Mouse (Mus musculus) heart, adult 2 months (tissue): Measurements from ENCODE around the gene Timp1. TPM values are rescaled to one million over a fixed set of nuclear protein-coding genes. Genes with fewer than 3 reads are reported as not detected.
A peak's percentile ranks its signal among the peaks of the same experiment; 100 is the strongest.

Experiments used
- DNase-seq, 2 experiments: peaks; one replicate each; pipeline ENCODE4 v3.0.0; 2021
- H3K27ac ChIP-seq: fragments of 200-600 bp; 2 replicates; pipeline ENCODE4 v1.8.1; 2022
- H3K27me3 ChIP-seq: fragments of 200-500 bp; 2 replicates; pipeline ENCODE4 v1.6.1; 2012; ENCODE audit warnings: mild to moderate bottlenecking, low read length, inconsistent platforms, mixed read lengths; ENCODE audit not compliant: control insufficient read depth, insufficient read depth
- H3K36me3 ChIP-seq: fragments of 200-500 bp; 2 replicates; pipeline ENCODE4 v1.6.1; 2012; ENCODE audit warnings: low read length, inconsistent platforms; ENCODE audit not compliant: control insufficient read depth, insufficient read depth
- H3K4me1 ChIP-seq: fragments of 200-500 bp; 2 replicates; pipeline ENCODE4 v1.6.1; 2011; ENCODE audit warnings: low read length; ENCODE audit not compliant: control insufficient read depth, insufficient read depth
- H3K4me3 ChIP-seq: fragments of 200-600 bp; 2 replicates; pipeline ENCODE4 v1.8.1; 2022
- H3K79me2 ChIP-seq: fragments of 200-500 bp; replicated peaks from 2 replicates; pipeline ENCODE4 v1.6.1; 2012; ENCODE audit warnings: mild to moderate bottlenecking, inconsistent platforms, low read length, moderate library complexity, mixed read lengths; ENCODE audit not compliant: control insufficient read depth, insufficient read depth
- H3K9ac ChIP-seq: fragments of 200-500 bp; 2 replicates; pipeline ENCODE4 v1.6.1; 2012; ENCODE audit warnings: low read depth, mild to moderate bottlenecking, control low read depth, inconsistent platforms, low read length, mixed read lengths
- CTCF ChIP-seq: fragments of 200-600 bp; IDR thresholded peaks from 2 replicates; pipeline ENCODE4 v1.8.1; 2022; ENCODE audit warnings: antibody characterized with exemption, mild to moderate bottlenecking, moderate library complexity
- EP300 ChIP-seq: fragments of 200-500 bp; IDR thresholded peaks from 2 replicates; pipeline ENCODE4 v1.6.1; 2011; ENCODE audit warnings: low read depth, low read length, control low read depth; ENCODE audit not compliant: insufficient read depth
- POLR2A ChIP-seq: fragments of 200-500 bp; IDR thresholded peaks from 2 replicates; pipeline ENCODE4 v1.6.1; 2011; ENCODE audit warnings: mild to moderate bottlenecking, low read depth, low read length, control low read depth; ENCODE audit not compliant: insufficient read depth
- WGBS: fragments of 180-500 bp; shearing (Covaris S2); methylation state at CpG from one replicate; pipeline ENCODE4 v1.1.7; 2018; 5-methylcytosine and 5-hydroxymethylcytosine counted together
- intact Hi-C: fragments of 180-260 bp; cut with DNase I; formaldehyde crosslinking; loops from one replicate; pipeline ENCODE4 v1.15.1; 2025
- long read RNA-seq: library from polyadenylated mRNA; stranded (forward); transcript quantifications from one replicate; pipeline ENCODE4 v2.0.0, GENCODE M21; 2021
- polyA plus RNA-seq: library from polyadenylated mRNA; depleted of rRNA; stranded (reverse); fragments of >200 nt; gene quantifications from 2 replicates; pipeline ENCODE4 v1.2.3, GENCODE M21; 2012; rRNA removed
- total RNA-seq, 2 experiments: library from RNA; stranded (reverse); gene quantifications; 2 replicates each; pipeline ENCODE4 v1.2.3; 2021

Timp1 gene
- 1 to 10 TPM; 3.2 to 3.7 TPM for total RNA-seq
- 12.9 and 13.2 TPM in 2 replicates for polyA plus RNA-seq
- long read RNA-seq, partial matches to known transcripts: 1 of 3 reads
- long read RNA-seq, other reads (novel, unspliced or antisense): 1 of 3 reads

- no peak for TF ChIP-seq POLR2A
- no peak for TF ChIP-seq EP300
- TF ChIP-seq CTCF: no peak
- no peaks in the 10 kb centered on the region for H3K36me3 ChIP-seq
- peak in 1 of 2 experiments; percentile 37 for DNase-seq
- no peak within 1 kb of the TSS for H3K9ac ChIP-seq
- WGBS: 14% methylated on average over 18 of the region's 18 CpGs
- intact Hi-C loops: loop anchor here (10.0 kb wide), 1 partner anchor 185 kb away; the partner anchor contains the start of gene Cdk16
- H3K4me1 ChIP-seq: no peaks in the 10 kb centered on the region
- no peak within 1 kb of the TSS for H3K27ac ChIP-seq
- no peaks in the 10 kb centered on the region for H3K27me3 ChIP-seq
- peak within 1 kb of the TSS; percentile 32 for H3K4me3 ChIP-seq
- H3K79me2 ChIP-seq: no peaks in the 10 kb centered on the region
These were observed at the start of gene Timp1 for GRCm38 (mm10) chrX:20869962-20870513. TSS of gene Timp1 (plus strand) at chrX:20870166.

GRCm38 (mm10) chrX:20828934-20829333 lies 41.0 kb upstream of the Timp1 start:
- intact Hi-C loops: loop anchor here (2.0 kb wide), 1 partner anchor 118 kb away; no protein-coding TSS in a partner anchor
- WGBS: 12% methylated on average over 5 of the region's 5 CpGs

GRCm38 (mm10) chrX:20847232-20847631 lies 22.7 kb upstream of the Timp1 start:
- TF ChIP-seq CTCF: no peak
- TF ChIP-seq POLR2A: no peak
- TF ChIP-seq EP300: no peak
- H3K9ac ChIP-seq: no peak overlapping the region
- H3K79me2 ChIP-seq: no peaks in the 10 kb centered on the region; the same call in 1 of the 2 replicates
- no peak for DNase-seq
- peaks cover 4% of the 10 kb centered on the region; the same call in 1 of the 2 replicates for H3K36me3 ChIP-seq
- no peaks in the 10 kb centered on the region for H3K27me3 ChIP-seq
- H3K4me1 ChIP-seq: peaks cover 1% of the 10 kb centered on the region; the same call in 1 of the 2 replicates
- H3K27ac ChIP-seq: no peak overlapping the region
- 69% methylated on average over 3 of the region's 3 CpGs for WGBS
- intact Hi-C loops: loop anchor here (5.0 kb wide), 1 partner anchor 100 kb away; no protein-coding TSS in a partner anchor
- no peak overlapping the region for H3K4me3 ChIP-seq

More at GRCm38 (mm10) chrX:20828934-20829333, 41.0 kb upstream of the Timp1 start:
- no peaks in the 10 kb centered on the region; the same call in 1 of the 2 replicates for H3K4me1 ChIP-seq
- peak; percentile 46 to 58 for DNase-seq
- peak overlapping the region; percentile 17; the same call in 1 of the 2 replicates for H3K27ac ChIP-seq
- H3K9ac ChIP-seq: no peak overlapping the region
- H3K4me3 ChIP-seq: no peak overlapping the region
- H3K36me3 ChIP-seq: no peaks in the 10 kb centered on the region
- no peaks in the 10 kb centered on the region for H3K27me3 ChIP-seq
- TF ChIP-seq EP300 (0 out of 2 replicates have a peak, but pooled peaks have one; percentile 30), CTCF (peak; percentile 67), POLR2A (no peak)
- H3K79me2 ChIP-seq: no peaks in the 10 kb centered on the region

GRCm38 (mm10) chrX:20847816-20848215 lies 22.1 kb upstream of the Timp1 start:
- no peak for DNase-seq
- WGBS: 32% methylated on average over 2 of the region's 2 CpGs
- peak overlapping the region; percentile 63 for H3K27ac ChIP-seq
- H3K79me2 ChIP-seq: no peaks in the 10 kb centered on the region; the same call in 1 of the 2 replicates
- no peak overlapping the region for H3K9ac ChIP-seq
- peaks cover 1% of the 10 kb centered on the region; the same call in 1 of the 2 replicates for H3K4me1 ChIP-seq
- peak overlapping the region; percentile 32 for H3K4me3 ChIP-seq
- peaks cover 4% of the 10 kb centered on the region; the same call in 1 of the 2 replicates for H3K36me3 ChIP-seq
- H3K27me3 ChIP-seq: no peaks in the 10 kb centered on the region
- TF ChIP-seq CTCF (no peak), EP300 (no peak), POLR2A (no peak)
- intact Hi-C loops: loop anchor here (5.0 kb wide), 1 partner anchor 99 kb away; no protein-coding TSS in a partner anchor

GRCm38 (mm10) chrX:20848256-20848984 lies 21.5 kb upstream of the Timp1 start:
- intact Hi-C loops: loop anchor here (5.0 kb wide), 1 partner anchor 99 kb away; no protein-coding TSS in a partner anchor
- TF ChIP-seq EP300 (no peak), POLR2A (peak; percentile 90)
- H3K4me1 ChIP-seq: peaks cover 1% of the 10 kb centered on the region; the same call in 1 of the 2 replicates
- no peaks in the 10 kb centered on the region for H3K27me3 ChIP-seq
- peak; percentile 85 to 93 for DNase-seq
- peak overlapping the region; percentile 81 for H3K27ac ChIP-seq
- peaks cover 4% of the 10 kb centered on the region; the same call in 1 of the 2 replicates for H3K36me3 ChIP-seq
- H3K79me2 ChIP-seq: no peaks in the 10 kb centered on the region; the same call in 1 of the 2 replicates
- H3K9ac ChIP-seq: peak overlapping the region; percentile 91
- WGBS: 17% methylated on average over 42 of the region's 42 CpGs
- H3K4me3 ChIP-seq: peak overlapping the region; percentile 70
